Mouse (Mus musculus) layer of hippocampus, adult 9-10 months (tissue): ENCODE data around the gene 4930404N11Rik.

Experiments used
- DNase-seq: peaks from one replicate; pipeline ENCODE4 v3.0.0; 2022; ENCODE audit warnings: low spot score

Gene 4930404N11Rik

GRCm38 (mm10) chr10:81379809-81380378, 14.3 kb upstream of the 4930404N11Rik start:
- no peak for DNase-seq

GRCm38 (mm10) chr10:81379183-81379553, 13.6 kb upstream of the 4930404N11Rik start:
- DNase-seq: no peak

GRCm38 (mm10) chr10:81378553-81379182, 13.1 kb upstream of the 4930404N11Rik start:
- DNase-seq: peak; percentile 100

GRCm38 (mm10) chr10:81377793-81378552, 12.4 kb upstream of the 4930404N11Rik start, which contains the start of gene Fzr1:
TSS of gene Fzr1 (minus strand) at chr10:81378516.
- DNase-seq: no peak

GRCm38 (mm10) chr10:81377362-81377664, 11.7 kb upstream of the 4930404N11Rik start:
- DNase-seq: no peak

- no peak for DNase-seq
Measured at GRCm38 (mm10) chr10:81376561-81377361, 11.1 kb upstream of the 4930404N11Rik start.

GRCm38 (mm10) chr10:81375322-81375721, 9.7 kb upstream of the 4930404N11Rik start:
- DNase-seq: no peak

GRCm38 (mm10) chr10:81367207-81367495, 1.5 kb upstream of the 4930404N11Rik start:
- DNase-seq: no peak

GRCm38 (mm10) chr10:81366477-81367206, 1.0 kb upstream of the 4930404N11Rik start:
- DNase-seq: no peak

GRCm38 (mm10) chr10:81365073-81365472, 543 bp downstream of the 4930404N11Rik start:
- no peak for DNase-seq

- DNase-seq: no peak
Measured at GRCm38 (mm10) chr10:81364666-81365065, 950 bp downstream of the 4930404N11Rik start.

- no peak for DNase-seq
Measured at GRCm38 (mm10) chr10:81363436-81364346, 1.9 kb downstream of the 4930404N11Rik start.

GRCm38 (mm10) chr10:81362336-81362949, 3.2 kb downstream of the 4930404N11Rik start:
- no peak for DNase-seq

GRCm38 (mm10) chr10:81360721-81361120, 4.9 kb downstream of the 4930404N11Rik start:
- DNase-seq: no peak

GRCm38 (mm10) chr10:81358841-81359240, 6.8 kb downstream of the 4930404N11Rik start:
- DNase-seq: no peak

GRCm38 (mm10) chr10:81358209-81358608, 7.4 kb downstream of the 4930404N11Rik start:
- no peak for DNase-seq

- peak; percentile 60 for DNase-seq
Measured at GRCm38 (mm10) chr10:81356991-81357844, 8.4 kb downstream of the 4930404N11Rik start, which contains the start of gene Mfsd12. TSS of gene Mfsd12 (plus strand) at chr10:81357491.

GRCm38 (mm10) chr10:81356352-81356990, 9.1 kb downstream of the 4930404N11Rik start:
- no peak for DNase-seq

- no peak for DNase-seq
Measured at GRCm38 (mm10) chr10:81355533-81355932, 10.1 kb downstream of the 4930404N11Rik start.
